In genomic region chr7:98102488-98102887, GRCm38 (mm10) we compare ENCODE assay signal across 8 mouse cellular contexts. TPM values are rescaled to one million over a fixed set of nuclear protein-coding genes. Genes with fewer than 3 reads are reported as not detected.
DNase-seq lines count a peak whose midpoint lies in the region; ATAC-seq and TF ChIP-seq lines count a peak whose summit lies in the region.
"Had no signal": no experiment of that assay in that cellular context is flagged by ENCODE, and none has a peak within 500 bp of the region (broad histone marks: within the 10 kb centered on the region; RNA-seq: fewer than 3 reads in every experiment).

No protein-coding gene starts in this region.

- no peak for DNase-seq in lung, postnatal 0 days (ENCODE audit: low spot score)
- DNase-seq in lung, postnatal 10 days, result no peak
- no peak for DNase-seq in forebrain, postnatal 0 days
- DNase-seq in stomach, postnatal 0 days (ENCODE audit: low spot score), result no peak
- no peak for DNase-seq in thymus, postnatal 14 days
- no peak for DNase-seq in T-cell, adult 2 months (ENCODE audit: low spot score)

- TF ChIP-seq CTCF in lung, postnatal 0 days (IDR thresholded peaks at IDR 0.05), result 0 out of 2 replicates have a peak, but pooled peaks have one; percentile 27
- TF ChIP-seq CTCF in forebrain, postnatal 0 days (IDR thresholded peaks at IDR 0.05; ENCODE audit: low read depth), result peak; percentile 37; the same call in 1 of the 2 replicates
- TF ChIP-seq CTCF in stomach, postnatal 0 days (IDR thresholded peaks at IDR 0.05; ENCODE audit: low read depth), result no peak

- ATAC-seq in lung, postnatal 0 days, result no peak
- ATAC-seq in forebrain, postnatal 0 days, result peak; percentile 13; the same call in 1 of the 2 replicates
- no peak for ATAC-seq in liver, embryonic 12.5 days
- no peak for ATAC-seq in stomach, postnatal 0 days (ENCODE audit: low FRiP score, low TSS enrichment)

- no peaks in the 10 kb centered on the region for H3K36me3 ChIP-seq in lung, postnatal 0 days (ENCODE audit: insufficient read depth, low read length)
- no peaks in the 10 kb centered on the region for H3K36me3 ChIP-seq in forebrain, postnatal 0 days (ENCODE audit: insufficient read depth)
- peaks cover 8% of the 10 kb centered on the region for H3K36me3 ChIP-seq in liver, embryonic 12.5 days
- no peaks in the 10 kb centered on the region for H3K36me3 ChIP-seq in stomach, postnatal 0 days (ENCODE audit: control insufficient read depth, insufficient read depth, low read length)

- WGBS in lung, postnatal 0 days, result 92% methylated on average over 11 of the region's 11 CpGs
- WGBS in forebrain, postnatal 0 days, result 95% methylated on average over 11 of the region's 11 CpGs
- WGBS in liver, embryonic 12.5 days (ENCODE audit: insufficient replicate concordance), result 85% methylated on average over 11 of the region's 11 CpGs
- 95% methylated on average over 11 of the region's 11 CpGs for WGBS in stomach, postnatal 0 days

- peak overlapping the region; percentile 36; the same call in 1 of the 2 replicates for H3K4me2 ChIP-seq in lung, postnatal 0 days (replicated peaks; ENCODE audit: low read depth, low read length)
- H3K4me2 ChIP-seq in forebrain, postnatal 0 days (ENCODE audit: low read depth), result peak overlapping the region; percentile 56
- peak overlapping the region; percentile 65 for H3K4me2 ChIP-seq in liver, embryonic 12.5 days
- peak overlapping the region; percentile 55; the same call in 1 of the 2 replicates for H3K4me2 ChIP-seq in stomach, postnatal 0 days (replicated peaks; ENCODE audit: low read depth)

- no peak overlapping the region for H3K27ac ChIP-seq in lung, postnatal 0 days (ENCODE audit: low read length)
- 0 out of 2 replicates have a peak overlapping the region, but pooled peaks have one; percentile 29 for H3K27ac ChIP-seq in forebrain, postnatal 0 days (ENCODE audit: low read depth, low read length)
- H3K27ac ChIP-seq in liver, embryonic 12.5 days, result peak overlapping the region; percentile 38; the same call in 1 of the 2 replicates
- H3K27ac ChIP-seq in stomach, postnatal 0 days (replicated peaks), result no peak overlapping the region

- H3K9ac ChIP-seq in lung, postnatal 0 days (replicated peaks; ENCODE audit: low read depth), result 0 out of 2 replicates have a peak overlapping the region, but pooled peaks have one; percentile 1
- H3K9ac ChIP-seq in forebrain, postnatal 0 days, result peak overlapping the region; percentile 49
- peak overlapping the region; percentile 69 for H3K9ac ChIP-seq in liver, embryonic 12.5 days
- peak overlapping the region; percentile 61; the same call in 1 of the 2 replicates for H3K9ac ChIP-seq in stomach, postnatal 0 days (ENCODE audit: low read length)

- H3K4me1 ChIP-seq in lung, postnatal 0 days (ENCODE audit: insufficient read depth, low read depth, low read length), result no peaks in the 10 kb centered on the region
- peaks cover 5% of the 10 kb centered on the region; the same call in 1 of the 2 replicates for H3K4me1 ChIP-seq in forebrain, postnatal 0 days (ENCODE audit: insufficient read depth)
- peaks cover 21% of the 10 kb centered on the region for H3K4me1 ChIP-seq in liver, embryonic 12.5 days
- no peaks in the 10 kb centered on the region for H3K4me1 ChIP-seq in stomach, postnatal 0 days (replicated peaks; ENCODE audit: control insufficient read depth, insufficient read depth)

- H3K9me3 ChIP-seq in lung, postnatal 0 days (ENCODE audit: low read length), result no peaks in the 10 kb centered on the region
- H3K9me3 ChIP-seq in forebrain, postnatal 0 days (ENCODE audit: low read length), result no peaks in the 10 kb centered on the region
- H3K9me3 ChIP-seq in liver, embryonic 12.5 days (replicated peaks), result no peaks in the 10 kb centered on the region
- no peaks in the 10 kb centered on the region for H3K9me3 ChIP-seq in stomach, postnatal 0 days (ENCODE audit: control insufficient read depth, low read length)

- H3K27me3 ChIP-seq in lung, postnatal 0 days (replicated peaks; ENCODE audit: insufficient read depth, low read length), result no peaks in the 10 kb centered on the region
- no peaks in the 10 kb centered on the region for H3K27me3 ChIP-seq in forebrain, postnatal 0 days (ENCODE audit: insufficient read depth, low read length)
- H3K27me3 ChIP-seq in liver, embryonic 12.5 days (replicated peaks), result no peaks in the 10 kb centered on the region
- H3K27me3 ChIP-seq in stomach, postnatal 0 days (ENCODE audit: control insufficient read depth, insufficient read depth, low read length), result no peaks in the 10 kb centered on the region

- H3K4me3 ChIP-seq in lung, postnatal 0 days (ENCODE audit: low read depth, low read length), result no peak overlapping the region
- no peak overlapping the region for H3K4me3 ChIP-seq in forebrain, postnatal 0 days (ENCODE audit: low read depth, low read length)
- peak overlapping the region; percentile 49 for H3K4me3 ChIP-seq in liver, embryonic 12.5 days
- H3K4me3 ChIP-seq in stomach, postnatal 0 days (ENCODE audit: low read depth, low read length), result no peak overlapping the region

- no peak for TF ChIP-seq EP300 in lung, postnatal 0 days (IDR thresholded peaks at IDR 0.05)
- no peak for TF ChIP-seq EP300 in stomach, postnatal 0 days (optimal IDR thresholded peaks at IDR 0.05)

RNA-seq across cellular contexts. Expression of gene Myo7a, which starts 16.8 kb away (rescaled TPM):
- polyA plus RNA-seq in lung, postnatal 0 days (2015; fragmentation: Nextera tagmentation; extraction: Ambion mirVana), result 7.1 and 8.4 TPM in 2 replicates
- total RNA-seq in forebrain, postnatal 0 days (2014; rRNA removed), result 37.4 and 47.3 TPM in 2 replicates
- 5.7 and 11.1 TPM in 2 replicates for polyA plus RNA-seq in forebrain, postnatal 0 days (2015; fragmentation: Nextera tagmentation; extraction: Ambion mirVana)
- polyA plus RNA-seq in liver, embryonic 12.5 days (2016; fragmentation: Nextera tagmentation; extraction: Ambion mirVana), result 14.4 TPM in 2 replicates
- polyA plus RNA-seq in stomach, postnatal 0 days (2015; fragmentation: Nextera tagmentation; extraction: Ambion mirVana), result 2.1 and 2.4 TPM in 2 replicates

RNA-seq across cellular contexts. Expression of gene Omp, which starts 42.8 kb away (rescaled TPM):
- polyA plus RNA-seq in lung, postnatal 0 days (2015; fragmentation: Nextera tagmentation; extraction: Ambion mirVana), result 0.12 and 0.14 TPM in 2 replicates
- 0.29 and 0.54 TPM in 2 replicates for total RNA-seq in forebrain, postnatal 0 days (2014; rRNA removed)
- polyA plus RNA-seq in forebrain, postnatal 0 days (2015; fragmentation: Nextera tagmentation; extraction: Ambion mirVana), result 0.31 and 0.38 TPM in 2 replicates
- polyA plus RNA-seq in liver, embryonic 12.5 days (2016; fragmentation: Nextera tagmentation; extraction: Ambion mirVana), result 0.89 TPM in 2 replicates
- 0.57 and 0.65 TPM in 2 replicates for polyA plus RNA-seq in stomach, postnatal 0 days (2015; fragmentation: Nextera tagmentation; extraction: Ambion mirVana)
- total RNA-seq: monocyte, adult 5-6 weeks had no signal

Comparison
In these comparisons a context has a peak if more than half of its experiments do, and no peak if none do; other contexts are left out.
1. H3K27ac ChIP-seq: peak in forebrain, postnatal 0 days (single experiment) and liver, embryonic 12.5 days (single experiment); none in lung, postnatal 0 days (single experiment) and stomach, postnatal 0 days (single experiment).
2. H3K9ac ChIP-seq: peak in every context shown above with its lines; median percentile 69 in liver, embryonic 12.5 days; 61 in stomach, postnatal 0 days; 49 in forebrain, postnatal 0 days; 1 in lung, postnatal 0 days.
3. Peak in every context shown above with its lines, with median percentiles within 50 percentile points of each other: H3K4me2 ChIP-seq.